Mouse (Mus musculus): ENCODE measurements around the gene Il12rb1.

The Il12rb1 gene

GRCm38 (mm10) chr8:70808239-70808638 is at the start of gene Il12rb1:
Il12rb1 (plus strand) TSS chr8:70808449.
- no peak for DNase-seq

- peak; percentile 66 to 80 for DNase-seq
Measured at GRCm38 (mm10) chr8:70758616-70759561, 49.4 kb upstream of the Il12rb1 start.

- DNase-seq: no peak
Measured at GRCm38 (mm10) chr8:70760350-70760749, 47.9 kb upstream of the Il12rb1 start.

- peak; percentile 97 to 98 for DNase-seq
Measured at GRCm38 (mm10) chr8:70760775-70761406, 47.4 kb upstream of the Il12rb1 start, which contains the start of gene Mpv17l2. Mpv17l2 (minus strand) TSS chr8:70760946.

- DNase-seq: no peak
Measured at GRCm38 (mm10) chr8:70762118-70762517, 46.1 kb upstream of the Il12rb1 start.

- DNase-seq: peak in 1 of 2 experiments; percentile 72
Measured at GRCm38 (mm10) chr8:70763354-70763753, 44.9 kb upstream of the Il12rb1 start.

GRCm38 (mm10) chr8:70764026-70764425 is 44.2 kb upstream of the Il12rb1 start:
- no peak for DNase-seq

- DNase-seq: no peak
Measured at GRCm38 (mm10) chr8:70764676-70765075, 43.6 kb upstream of the Il12rb1 start.

GRCm38 (mm10) chr8:70765329-70765728 is 42.9 kb upstream of the Il12rb1 start:
- no peak for DNase-seq

GRCm38 (mm10) chr8:70765838-70766570 is 42.2 kb upstream of the Il12rb1 start:
- peak; percentile 68 to 69 for DNase-seq

GRCm38 (mm10) chr8:70766571-70767440 is 41.4 kb upstream of the Il12rb1 start:
- DNase-seq: peak; percentile 86 to 90

- no peak for DNase-seq
Measured at GRCm38 (mm10) chr8:70767503-70767902, 40.7 kb upstream of the Il12rb1 start.

GRCm38 (mm10) chr8:70768231-70768776 is 39.9 kb upstream of the Il12rb1 start:
- DNase-seq: peak; percentile 60 to 72

- peak; percentile 61 to 62 for DNase-seq
Measured at GRCm38 (mm10) chr8:70768956-70769355, 39.3 kb upstream of the Il12rb1 start.

- DNase-seq: peak; percentile 93 to 97
Measured at GRCm38 (mm10) chr8:70769359-70769758, 38.9 kb upstream of the Il12rb1 start.

- no peak for DNase-seq
Measured at GRCm38 (mm10) chr8:70769858-70770257, 38.4 kb upstream of the Il12rb1 start.

- DNase-seq: no peak
Measured at GRCm38 (mm10) chr8:70770748-70771147, 37.5 kb upstream of the Il12rb1 start.

GRCm38 (mm10) chr8:70771217-70771616 is 37.0 kb upstream of the Il12rb1 start:
- DNase-seq: no peak

- no peak for DNase-seq
Measured at GRCm38 (mm10) chr8:70772075-70772474, 36.2 kb upstream of the Il12rb1 start.

GRCm38 (mm10) chr8:70772890-70773289 is 35.4 kb upstream of the Il12rb1 start:
- no peak for DNase-seq

- DNase-seq: no peak
Measured at GRCm38 (mm10) chr8:70773410-70773809, 34.8 kb upstream of the Il12rb1 start.

- peak; percentile 79 to 93 for DNase-seq
Measured at GRCm38 (mm10) chr8:70773833-70774232, 34.4 kb upstream of the Il12rb1 start.
